Mouse (Mus musculus): ENCODE measurements around the gene Dcst1. TPM values are rescaled to one million over a fixed set of nuclear protein-coding genes. Genes with fewer than 3 reads are reported as not detected.

The Dcst1 gene
- total RNA-seq (2021) = under 1 TPM in 1 of 2 experiments, not detected in 1; 0.28 TPM
- long read RNA-seq, experiment 1 = 0 reads
- long read RNA-seq, experiment 2 = 0 reads

- TF ChIP-seq CTCF (IDR thresholded peaks at IDR 0.05) = no peak
- intact Hi-C loops (cut with DNase I) = no loop called here
- Histone ChIP-seq H3K27ac (no peak within 1 kb of the TSS), H3K4me3 (no peak within 1 kb of the TSS)
- no peak for DNase-seq (ENCODE audit: extremely low spot score in 1 of 2, low spot score in 2 of 2)
These were observed at the start of gene Dcst1 for GRCm38 (mm10) chr3:89365153-89365485. Gene Dcst1, minus strand, starts transcription at chr3:89365253.

DNA sequence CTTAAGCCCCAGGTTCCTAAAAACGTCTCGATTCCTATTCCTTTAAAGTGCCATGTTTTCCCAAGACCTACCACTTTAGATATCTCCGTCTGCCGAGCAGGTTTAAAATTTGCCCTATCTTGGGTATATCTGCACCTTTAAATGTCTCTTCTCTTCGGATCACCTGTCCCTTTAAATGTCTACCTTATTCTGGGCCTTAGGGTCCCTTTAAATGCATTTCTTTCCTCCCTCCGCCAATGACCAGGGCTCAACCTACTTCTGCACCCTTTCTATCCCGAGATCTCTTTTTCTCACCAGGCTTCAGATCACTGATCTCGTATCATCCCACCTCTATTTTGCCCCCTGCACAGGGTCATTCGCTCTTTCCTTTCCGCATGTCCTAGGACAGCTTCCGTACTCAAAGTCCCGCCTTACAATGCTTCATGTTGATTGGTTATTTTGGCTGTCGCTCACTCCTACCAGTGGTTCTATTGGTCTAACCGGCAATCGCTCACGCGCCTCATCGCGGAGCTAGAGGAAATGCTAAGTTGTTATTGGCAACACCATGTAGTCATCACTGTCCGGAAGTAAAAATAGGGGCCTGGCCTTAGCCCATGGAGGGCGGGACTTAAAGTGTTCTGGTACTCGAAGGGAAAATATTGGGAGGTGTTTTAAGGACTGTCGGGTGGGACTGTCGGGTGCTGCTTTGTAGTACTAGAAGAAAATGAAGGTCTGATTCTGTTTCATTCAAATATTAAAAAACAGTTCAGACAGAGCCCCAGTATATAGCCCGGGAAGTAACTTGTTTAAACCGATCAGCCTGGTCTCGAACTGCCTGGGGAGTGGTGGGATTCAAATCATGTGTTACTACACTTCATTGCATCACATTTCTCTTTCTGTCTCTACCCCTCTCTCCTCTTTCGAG is 46.7 kb upstream of the Dcst1 start, which contains the start of gene Flad1:
Gene Flad1, minus strand, starts transcription at position 381 of the 904 bp plus-strand sequence.
- intact Hi-C loops (cut with DNase I) = loop anchor here (2.0 to 5.0 kb wide), 2 partner anchors 17 to 69 kb away; partner anchors contain the start of gene Zbtb7b
- no peak for TF ChIP-seq CTCF (IDR thresholded peaks at IDR 0.05)
- peak; percentile 99 for DNase-seq (ENCODE audit: extremely low spot score in 1 of 2, low spot score in 2 of 2)
- H3K27ac ChIP-seq = peak within 1 kb of the TSS; percentile 92
- peak within 1 kb of the TSS; percentile 76 for H3K4me3 ChIP-seq

DNA sequence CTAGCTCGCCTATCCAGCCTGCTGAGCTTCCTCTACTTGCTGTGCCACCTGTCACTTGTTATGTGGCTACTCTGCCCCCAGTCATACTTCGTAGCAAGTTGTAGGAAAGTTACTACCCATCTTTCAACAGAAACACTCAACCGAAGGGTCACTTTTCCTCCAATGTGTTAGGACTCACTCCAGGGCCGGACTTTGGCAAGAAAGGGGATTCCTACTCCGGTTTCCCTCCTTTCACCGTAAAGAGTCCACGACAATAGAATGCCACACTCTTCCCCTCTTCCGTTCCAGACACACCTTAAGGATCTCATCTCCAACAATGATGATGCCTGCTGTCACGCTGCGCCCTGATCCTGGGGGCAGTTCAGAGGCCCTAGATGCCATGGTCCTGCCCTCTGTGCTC is 45.8 kb upstream of the Dcst1 start:
- DNase-seq (ENCODE audit: extremely low spot score in 1 of 2, low spot score in 2 of 2) = no peak
- Histone ChIP-seq H3K4me3 (peak overlapping the region; percentile 76), H3K27ac (peak overlapping the region; percentile 92)
- intact Hi-C loops (cut with DNase I) = loop anchor here (2.0 to 5.0 kb wide), 2 partner anchors 16 to 69 kb away; partner anchors contain the start of gene Zbtb7b
- TF ChIP-seq CTCF (IDR thresholded peaks at IDR 0.05) = no peak

DNA sequence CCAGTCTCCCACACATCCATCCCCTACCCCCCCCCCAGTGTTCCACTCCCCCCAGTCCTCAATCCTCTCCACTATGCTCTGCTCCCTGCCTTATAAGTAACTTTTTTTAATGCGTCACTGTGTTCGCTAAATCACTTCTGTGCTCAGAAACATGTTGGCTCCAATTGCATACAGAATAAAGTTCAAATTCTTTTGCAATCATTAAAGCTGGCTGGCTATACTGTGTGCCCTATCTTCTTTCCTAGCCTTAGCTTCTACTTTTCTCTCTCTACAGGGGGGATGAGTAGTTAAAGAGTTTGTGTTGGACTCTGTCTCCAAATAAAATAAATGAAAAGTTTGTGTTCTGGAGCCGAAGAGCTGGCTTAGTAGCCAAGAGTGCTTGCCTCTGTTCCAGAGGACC is 44.6 kb upstream of the Dcst1 start:
- Histone ChIP-seq H3K4me3 (no peak overlapping the region), H3K27ac (no peak overlapping the region)
- DNase-seq (ENCODE audit: extremely low spot score in 1 of 2, low spot score in 2 of 2) = no peak
- TF ChIP-seq CTCF (IDR thresholded peaks at IDR 0.05) = no peak
- intact Hi-C loops (cut with DNase I) = loop anchor here (2.0 to 5.0 kb wide), 2 partner anchors 15 to 67 kb away; partner anchors contain the start of gene Zbtb7b

GRCm38 (mm10) chr3:89408448-89408847 is 43.4 kb upstream of the Dcst1 start:
- TF ChIP-seq CTCF (IDR thresholded peaks at IDR 0.05) = no peak

GRCm38 (mm10) chr3:89406887-89407286 is 41.8 kb upstream of the Dcst1 start:
- intact Hi-C loops (cut with DNase I) = no loop called here
- TF ChIP-seq CTCF (IDR thresholded peaks at IDR 0.05) = no peak
- no peak overlapping the region for H3K27ac ChIP-seq
- no peak overlapping the region for H3K4me3 ChIP-seq
- DNase-seq (ENCODE audit: extremely low spot score in 1 of 2, low spot score in 2 of 2) = no peak

More at GRCm38 (mm10) chr3:89408448-89408847, 43.4 kb upstream of the Dcst1 start:
- no peak for DNase-seq (ENCODE audit: extremely low spot score in 1 of 2, low spot score in 2 of 2)
- Histone ChIP-seq H3K27ac (no peak overlapping the region), H3K4me3 (no peak overlapping the region)
- intact Hi-C loops (cut with DNase I) = no loop called here

GRCm38 (mm10) chr3:89402693-89403092 is 37.6 kb upstream of the Dcst1 start, which contains the start of gene Lenep:
Gene Lenep, minus strand, starts transcription at chr3:89402793.
- TF ChIP-seq CTCF (IDR thresholded peaks at IDR 0.05) = no peak
- Histone ChIP-seq H3K27ac (no peak within 1 kb of the TSS), H3K4me3 (no peak within 1 kb of the TSS)
- no peak for DNase-seq (ENCODE audit: extremely low spot score in 1 of 2, low spot score in 2 of 2)
- intact Hi-C loops (cut with DNase I) = no loop called here

- intact Hi-C loops (cut with DNase I) = no loop called here
- DNase-seq (ENCODE audit: extremely low spot score in 1 of 2, low spot score in 2 of 2) = no peak
- Histone ChIP-seq H3K27ac (no peak overlapping the region), H3K4me3 (no peak overlapping the region)
- TF ChIP-seq CTCF (IDR thresholded peaks at IDR 0.05) = no peak
These were observed 36.3 kb upstream of the Dcst1 start for GRCm38 (mm10) chr3:89401329-89401728.

GRCm38 (mm10) chr3:89396654-89397005 is 31.6 kb upstream of the Dcst1 start:
- TF ChIP-seq CTCF (IDR thresholded peaks at IDR 0.05) = no peak
- no peak overlapping the region for H3K27ac ChIP-seq
- peak overlapping the region; percentile 38 for H3K4me3 ChIP-seq
- intact Hi-C loops (cut with DNase I) = loop anchor here (1.0 kb wide), 1 partner anchor 43 kb away; no protein-coding TSS in a partner anchor
- DNase-seq (ENCODE audit: extremely low spot score in 1 of 2, low spot score in 2 of 2) = no peak

GRCm38 (mm10) chr3:89395806-89396653 is 31.0 kb upstream of the Dcst1 start:
- intact Hi-C loops (cut with DNase I) = loop anchor here (2.0 kb wide), 1 partner anchor 15 kb away; the partner anchor contains the start of gene Flad1
- Histone ChIP-seq H3K27ac (peak overlapping the region; percentile 11; the same call in 1 of the 2 replicates), H3K4me3 (peak overlapping the region; percentile 38)
- TF ChIP-seq CTCF (IDR thresholded peaks at IDR 0.05) = peak; percentile 90
- peak in 1 of 2 experiments; percentile 46 for DNase-seq (ENCODE audit: extremely low spot score in 1 of 2, low spot score in 2 of 2)

DNA sequence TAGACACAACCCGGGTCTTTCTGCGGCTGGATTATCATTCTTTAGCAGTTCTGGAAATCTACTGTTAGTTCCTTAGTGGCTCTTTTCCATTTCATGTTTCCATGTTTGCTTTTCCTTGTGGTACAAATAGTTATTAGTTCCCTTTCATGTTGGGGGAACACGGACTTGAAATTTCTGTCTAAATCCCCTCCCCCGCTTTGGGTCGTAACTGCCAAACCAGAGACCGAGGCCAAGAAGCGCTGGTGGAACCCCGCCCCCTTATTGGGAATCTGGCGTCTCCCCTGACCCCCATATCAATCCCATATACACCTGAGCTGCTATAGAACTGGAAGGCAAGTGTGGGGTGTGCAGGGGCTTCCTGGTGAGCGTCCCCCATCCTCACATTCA is 30.4 kb upstream of the Dcst1 start:
- DNase-seq (ENCODE audit: extremely low spot score in 1 of 2, low spot score in 2 of 2) = no peak
- peak overlapping the region; percentile 49 for H3K4me3 ChIP-seq
- peak overlapping the region; percentile 85; the same call in 1 of the 2 replicates for H3K27ac ChIP-seq
- intact Hi-C loops (cut with DNase I) = loop anchor here (2.0 kb wide), 1 partner anchor 15 kb away; the partner anchor contains the start of gene Flad1
- TF ChIP-seq CTCF (IDR thresholded peaks at IDR 0.05) = no peak

Data from left cerebral cortex, adult 2 months (tissue).